Mouse (Mus musculus) liver, adult 2 months (tissue): ENCODE measurements around the gene A1cf. TPM values are rescaled to one million over a fixed set of nuclear protein-coding genes. Genes with fewer than 3 reads are reported as not detected.

Experiments used
- DNase-seq: peaks from one replicate; pipeline ENCODE4 v3.0.0-alpha.2; 2011; ENCODE audit warnings: low read depth, low spot score; ENCODE audit errors: extremely low read depth
- H3K27ac ChIP-seq: fragments of 200-500 bp; replicated peaks from 2 replicates; pipeline ENCODE4 v1.5.1; 2012; ENCODE audit warnings: low read depth, mild to moderate bottlenecking, control low read depth, inconsistent platforms, low read length; ENCODE audit not compliant: insufficient read depth
- H3K27me3 ChIP-seq: fragments of 200-500 bp; 2 replicates; pipeline ENCODE4 v1.6.1; 2012; ENCODE audit warnings: mild to moderate bottlenecking, moderate library complexity, low read length, inconsistent platforms; ENCODE audit not compliant: control insufficient read depth, insufficient read depth
- H3K36me3 ChIP-seq: fragments of 200-500 bp; 2 replicates; pipeline ENCODE4 v1.6.1; 2012; ENCODE audit warnings: low read length, inconsistent platforms; ENCODE audit not compliant: control insufficient read depth, insufficient read depth
- H3K4me1 ChIP-seq: fragments of 200-500 bp; 2 replicates; pipeline ENCODE4 v1.6.1; 2011; ENCODE audit warnings: low read length; ENCODE audit not compliant: control insufficient read depth, insufficient read depth
- H3K4me3 ChIP-seq: fragments of 200-500 bp; 2 replicates; pipeline ENCODE4 v1.5.1; 2011; ENCODE audit warnings: low read depth, mild to moderate bottlenecking, control low read depth, low read length, moderate library complexity; ENCODE audit not compliant: insufficient read depth
- H3K79me2 ChIP-seq: fragments of 200-500 bp; 2 replicates; pipeline ENCODE4 v1.6.1; 2012; ENCODE audit warnings: inconsistent platforms, mild to moderate bottlenecking, low read length, moderate library complexity; ENCODE audit not compliant: control insufficient read depth, insufficient read depth
- H3K9ac ChIP-seq: fragments of 200-500 bp; 2 replicates; pipeline ENCODE4 v1.6.1; 2012; ENCODE audit warnings: low read depth, mild to moderate bottlenecking, control low read depth, inconsistent platforms, low read length
- CTCF ChIP-seq: fragments of 200-500 bp; IDR thresholded peaks from 2 replicates; pipeline ENCODE4 v1.5.1; 2011; ENCODE audit warnings: low read depth, low read length, control low read depth
- POLR2A ChIP-seq: fragments of 200-500 bp; IDR thresholded peaks from 2 replicates; pipeline ENCODE4 v1.6.1; 2011; ENCODE audit warnings: low read length, control low read depth; ENCODE audit not compliant: insufficient read depth; ENCODE audit errors: extremely low read depth
- WGBS: fragments of 180-500 bp; shearing (Covaris S2); methylation state at CpG from one replicate; pipeline ENCODE4 v1.1.7; 2018; 5-methylcytosine and 5-hydroxymethylcytosine counted together
- polyA plus RNA-seq: library from polyadenylated mRNA; depleted of rRNA; stranded (reverse); fragments of >200 nt; gene quantifications from 2 replicates; pipeline ENCODE4 v1.2.3, GENCODE M21; 2012
- total RNA-seq: library from RNA; depleted of rRNA; stranded (reverse); fragments of >200 nt; gene quantifications from 2 replicates; pipeline ENCODE4 v1.2.3, GENCODE M21; 2014

A1cf gene
- total and polyA plus RNA-seq, 2 experiments, result 53.4 to 117 TPM

DNA sequence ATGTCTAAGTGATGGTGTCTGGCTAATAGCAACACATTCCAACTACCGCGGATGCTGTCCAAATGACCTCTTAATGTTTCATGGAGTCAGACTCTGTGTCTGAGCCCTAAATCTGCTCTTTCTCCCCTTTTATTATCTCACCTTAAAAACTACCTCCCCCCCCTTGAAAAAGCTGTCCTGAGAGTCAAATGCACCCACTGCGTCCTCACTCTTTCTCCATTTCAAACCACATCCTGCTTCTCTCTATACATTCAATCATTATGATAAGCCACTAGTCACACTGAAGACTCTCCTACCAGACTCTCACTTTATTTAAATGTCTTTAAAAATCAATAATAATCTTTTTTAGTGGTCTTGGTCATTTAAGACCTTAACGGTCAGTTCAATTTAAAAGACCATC is 51.8 kb downstream of the A1cf start:
- Histone ChIP-seq H3K36me3 (peaks cover 70% of the 10 kb centered on the region), H3K79me2 (no peaks in the 10 kb centered on the region), H3K27me3 (no peaks in the 10 kb centered on the region), H3K27ac (no peak overlapping the region), H3K4me3 (no peak overlapping the region), H3K4me1 (no peaks in the 10 kb centered on the region), H3K9ac (no peak overlapping the region)
- DNase-seq, result no peak
- 91% methylated on average over 4 of the region's 4 CpGs for WGBS
- TF ChIP-seq CTCF (no peak), POLR2A (no peak)

DNA sequence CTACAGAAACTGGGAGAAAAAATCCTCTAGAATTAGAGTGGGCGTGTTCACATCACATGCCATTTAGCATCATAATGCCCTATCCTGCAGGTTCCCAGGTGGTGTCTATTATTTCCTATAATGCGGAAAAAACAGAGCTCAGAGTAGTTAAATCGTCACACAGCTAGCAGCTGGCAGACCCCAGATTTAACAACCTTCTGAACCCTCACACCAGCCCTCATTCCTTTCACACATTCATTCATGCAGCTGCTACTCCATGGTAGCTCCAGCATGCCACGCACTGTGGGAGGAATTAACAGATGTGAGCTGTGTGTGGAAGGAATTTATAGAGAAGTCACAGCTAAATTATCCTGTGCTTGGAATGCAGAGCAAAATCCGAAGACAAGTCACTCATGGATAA is 53.3 kb downstream of the A1cf start:
- TF ChIP-seq CTCF, result no peak
- TF ChIP-seq POLR2A, result no peak
- DNase-seq, result no peak
- Histone ChIP-seq H3K27me3 (no peaks in the 10 kb centered on the region), H3K9ac (no peak overlapping the region), H3K27ac (no peak overlapping the region), H3K4me1 (no peaks in the 10 kb centered on the region), H3K4me3 (no peak overlapping the region), H3K79me2 (no peaks in the 10 kb centered on the region), H3K36me3 (peaks cover 69% of the 10 kb centered on the region)
- WGBS, result 86% methylated on average over 5 of the region's 5 CpGs

DNA sequence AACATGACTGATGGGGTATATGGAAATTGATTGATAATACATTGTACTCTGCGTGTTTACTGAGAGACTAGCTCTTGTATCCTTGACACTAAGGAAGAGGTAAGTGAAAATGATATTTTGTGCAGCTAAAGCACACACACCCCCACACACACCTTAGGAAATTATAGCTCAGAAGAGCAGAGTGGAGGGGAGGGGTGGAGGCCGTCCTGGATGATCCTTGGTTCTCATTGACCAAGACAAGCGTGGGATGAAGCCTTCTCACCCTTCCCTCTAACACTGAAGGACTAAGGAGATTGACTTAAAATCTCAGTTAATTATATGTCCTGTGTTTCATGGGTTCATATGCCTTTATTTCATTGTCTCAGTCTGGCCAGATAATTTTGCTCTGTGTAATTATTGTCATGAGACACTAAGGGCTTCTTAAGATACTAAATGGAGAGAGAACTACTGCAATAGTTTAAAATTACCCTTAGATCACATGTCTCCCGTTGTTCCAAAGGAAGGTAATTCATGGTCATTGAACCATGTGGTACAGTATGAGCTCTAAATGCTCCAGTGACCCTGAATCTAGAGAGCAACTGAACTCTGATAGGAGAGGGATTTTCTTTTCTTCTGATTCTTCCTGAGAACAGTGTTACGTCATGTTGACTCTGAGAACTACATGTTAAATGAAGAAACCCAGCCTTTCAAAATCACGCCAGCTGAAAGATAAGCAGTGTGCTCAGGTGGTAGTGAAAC is 55.2 kb downstream of the A1cf start:
- DNase-seq, result no peak
- WGBS, result 66% methylated on average over 6 of the region's 6 CpGs
- Histone ChIP-seq H3K4me1 (no peaks in the 10 kb centered on the region), H3K27ac (no peak overlapping the region), H3K27me3 (no peaks in the 10 kb centered on the region), H3K36me3 (peaks cover 73% of the 10 kb centered on the region), H3K9ac (no peak overlapping the region), H3K79me2 (no peaks in the 10 kb centered on the region), H3K4me3 (no peak overlapping the region)
- TF ChIP-seq POLR2A, result no peak
- no peak for TF ChIP-seq CTCF

DNA sequence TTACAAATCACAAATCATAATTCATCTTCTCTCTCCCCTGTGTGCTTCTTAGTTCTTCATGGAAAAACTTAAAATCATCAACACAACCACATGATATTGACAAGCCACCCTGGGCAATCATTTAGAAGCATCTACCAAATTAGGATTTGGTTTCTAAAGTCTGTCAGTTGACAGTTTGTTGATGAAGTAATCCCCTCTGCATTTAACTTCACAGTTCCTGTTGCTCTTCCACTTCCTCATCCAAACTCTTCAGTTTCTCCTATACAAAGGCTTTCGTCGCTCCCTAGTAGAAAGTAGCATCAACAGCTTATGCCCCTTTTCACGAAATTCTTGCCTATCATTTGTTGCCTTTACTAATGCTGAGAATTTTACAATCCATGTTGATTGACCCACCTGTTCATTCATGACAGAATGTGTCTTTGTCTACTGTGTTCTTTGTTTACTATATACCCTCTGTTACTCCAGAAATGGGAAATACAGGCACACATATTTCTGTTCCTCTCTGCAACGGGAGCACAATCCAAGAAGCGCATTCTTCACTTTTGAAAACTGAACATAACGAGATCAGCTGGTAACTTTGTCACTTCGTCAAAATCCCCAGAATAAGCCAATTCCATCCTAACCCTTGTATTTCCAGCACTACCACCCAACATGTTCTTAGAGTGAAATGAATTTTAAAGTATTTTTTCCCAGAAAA is 82.4 kb downstream of the A1cf start:
- no peak overlapping the region for H3K27ac ChIP-seq

DNA sequence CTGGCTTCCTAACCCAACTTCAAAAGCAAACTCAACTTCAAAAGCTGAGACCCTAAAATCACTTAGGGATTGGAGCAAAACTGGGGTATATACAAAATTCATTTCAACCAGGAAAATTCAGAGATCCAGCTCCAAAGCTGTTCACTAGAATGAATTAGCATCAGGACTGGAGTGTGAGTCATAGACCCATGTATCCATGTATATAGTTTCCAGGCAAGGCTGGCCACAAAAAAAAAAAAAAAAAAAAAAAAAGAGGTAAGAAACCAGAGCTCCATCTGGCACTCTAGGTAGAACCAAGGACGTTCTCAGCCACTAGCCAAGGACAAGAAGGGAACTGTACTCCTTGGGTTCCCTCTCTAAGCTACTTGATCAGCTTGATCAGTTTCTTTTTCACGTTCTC is 85.2 kb downstream of the A1cf start:
- no peak for DNase-seq
- Histone ChIP-seq H3K27me3 (no peaks in the 10 kb centered on the region), H3K27ac (no peak overlapping the region), H3K9ac (no peak overlapping the region), H3K79me2 (no peaks in the 10 kb centered on the region), H3K4me1 (no peaks in the 10 kb centered on the region), H3K4me3 (no peak overlapping the region), H3K36me3 (peaks cover 22% of the 10 kb centered on the region)
- TF ChIP-seq CTCF, result no peak
- TF ChIP-seq POLR2A, result no peak
- WGBS, result 85% methylated on average over 2 of the region's 2 CpGs

More for the DNA sequence above, 82.4 kb downstream of the A1cf start:
- WGBS, result 85% methylated on average over 7 of the region's 7 CpGs
- Histone ChIP-seq H3K27me3 (no peaks in the 10 kb centered on the region), H3K36me3 (peaks cover 42% of the 10 kb centered on the region), H3K79me2 (no peaks in the 10 kb centered on the region), H3K4me1 (no peaks in the 10 kb centered on the region), H3K9ac (no peak overlapping the region), H3K4me3 (no peak overlapping the region)
- DNase-seq, result no peak
- TF ChIP-seq POLR2A (no peak), CTCF (no peak)

DNA sequence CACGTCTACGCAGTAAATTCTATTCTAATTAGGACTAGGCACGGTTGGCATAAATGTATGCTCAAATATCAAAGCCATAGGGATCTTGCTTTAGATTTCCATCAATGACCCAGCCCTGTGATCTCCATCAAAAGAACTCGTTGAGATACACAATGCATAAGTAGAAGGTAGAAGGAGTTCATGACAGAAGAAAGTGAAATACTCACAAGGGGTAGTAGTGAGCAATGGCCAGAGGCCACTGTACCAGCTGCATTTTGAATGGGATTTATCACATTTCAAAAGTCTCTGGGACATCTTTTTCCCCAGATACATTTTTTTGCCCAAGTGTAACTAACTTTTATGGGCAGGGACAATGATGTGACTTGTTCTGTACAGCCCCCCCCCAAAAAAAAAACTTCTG is 85.7 kb downstream of the A1cf start:
- no peak for TF ChIP-seq POLR2A
- 92% methylated on average over 4 of the region's 4 CpGs for WGBS
- no peak for DNase-seq
- Histone ChIP-seq H3K4me1 (no peaks in the 10 kb centered on the region), H3K27me3 (no peaks in the 10 kb centered on the region), H3K9ac (no peak overlapping the region), H3K79me2 (no peaks in the 10 kb centered on the region), H3K4me3 (no peak overlapping the region), H3K27ac (no peak overlapping the region), H3K36me3 (peaks cover 18% of the 10 kb centered on the region)
